Mouse (Mus musculus) embryonic facial prominence, embryonic 13.5 days (tissue): ENCODE data around the gene Hist1h2ae. TPM values are rescaled to one million over a fixed set of nuclear protein-coding genes. Genes with fewer than 3 reads are reported as not detected.

Source experiments
- ATAC-seq: fragments of 200-750 bp; cut with Nextera tagmentation; 2 replicates; pipeline ENCODE4 v1.8.0; 2017; ENCODE audit warnings: low read depth; ENCODE audit not compliant: insufficient number of reproducible peaks, insufficient read depth, low FRiP score, low TSS enrichment
- H3K27ac ChIP-seq: fragments of 300-500 bp; sonication (generic); 2 replicates; pipeline ENCODE4 v1.5.1; 2015; ENCODE audit warnings: moderate library complexity, mild to moderate bottlenecking, inconsistent platforms
- H3K27me3 ChIP-seq: fragments of 300-500 bp; sonication (generic); 2 replicates; pipeline ENCODE4 v1.6.1; 2015; ENCODE audit warnings: mild to moderate bottlenecking, inconsistent platforms
- H3K36me3 ChIP-seq: fragments of 300-500 bp; sonication (generic); 2 replicates; pipeline ENCODE4 v1.6.1; 2015; ENCODE audit warnings: mild to moderate bottlenecking, inconsistent platforms
- H3K4me1 ChIP-seq: fragments of 300-500 bp; sonication (generic); 2 replicates; pipeline ENCODE4 v1.6.1; 2015; ENCODE audit warnings: inconsistent platforms
- H3K4me2 ChIP-seq: fragments of 300-500 bp; sonication (generic); 2 replicates; pipeline ENCODE4 v1.6.1; 2015; ENCODE audit warnings: moderate library complexity, mild to moderate bottlenecking, inconsistent platforms
- H3K4me3 ChIP-seq: fragments of 300-500 bp; sonication (generic); 2 replicates; pipeline ENCODE4 v1.5.1; 2015; ENCODE audit warnings: mild to moderate bottlenecking, inconsistent platforms
- H3K9ac ChIP-seq: fragments of 300-500 bp; sonication (generic); 2 replicates; pipeline ENCODE4 v1.6.1; 2015; ENCODE audit warnings: mild to moderate bottlenecking, inconsistent platforms
- H3K9me3 ChIP-seq: fragments of 300-500 bp; sonication (generic); 2 replicates; pipeline ENCODE4 v1.6.1; 2016; ENCODE audit warnings: inconsistent platforms
- WGBS: fragments of 180-500 bp; shearing (Covaris S2); methylation state at CpG from one replicate; pipeline ENCODE4 v1.1.7; 2015; ENCODE audit warnings: mixed read lengths; 5-methylcytosine and 5-hydroxymethylcytosine counted together
- microRNA-seq: library from miRNA; unstranded; fragments of <30 nt; microRNA quantifications from one replicate; pipeline ENCODE4, GENCODE M21; 2016
- polyA plus RNA-seq: library from polyadenylated mRNA; unstranded; fragments of >200 nt; fragmentation: Nextera tagmentation; extraction: Ambion mirVana; gene quantifications from 2 replicates; pipeline ENCODE4 v1.2.1, GENCODE M21; 2015

Gene Hist1h2ae
- polyA plus RNA-seq, 1 experiment from 2014 or later = 108 TPM

GRCm38 (mm10) chr13:23521703-23522102 is 49.3 kb downstream of the Hist1h2ae start:
- no peak for ATAC-seq
- Histone ChIP-seq H3K27me3 (no peaks in the 10 kb centered on the region), H3K4me2 (peak overlapping the region; percentile 40), H3K9me3 (no peaks in the 10 kb centered on the region), H3K4me1 (0 out of 2 replicates have a peak, but pooled peaks cover 3% of the 10 kb centered on the region), H3K4me3 (peak overlapping the region; percentile 19), H3K36me3 (no peaks in the 10 kb centered on the region), H3K9ac (no peak overlapping the region), H3K27ac (no peak overlapping the region)
- WGBS = under 1% methylated on average over 14 of the region's 14 CpGs

Small RNAs within 50 kb of the gene (microRNA-seq; reads per million reads assigned to microRNA genes)
- gene Gm44297 = not detected
- not detected for gene Gm44359
- not detected for gene Gm44394

Other genes with a start within 250 kb of the Hist1h2ae start
- gene Zfp322a, start 202.0 kb downstream of the Hist1h2ae start, polyA plus RNA-seq = 60.5 and 63.8 TPM in 2 replicates
- 13.1 and 14.6 TPM in 2 replicates for gene Abt1, start 147.4 kb downstream of the Hist1h2ae start, polyA plus RNA-seq
- gene Btn1a1, start 105.3 kb downstream of the Hist1h2ae start, polyA plus RNA-seq = not detected in 2 replicates
- gene Btn2a2, start 82.4 kb downstream of the Hist1h2ae start, polyA plus RNA-seq = 1.5 and 1.7 TPM in 2 replicates
- gene Hist1h4h, start 40.2 kb downstream of the Hist1h2ae start, polyA plus RNA-seq = 7.3 and 7.9 TPM in 2 replicates
- 6.6 and 13.4 TPM in 2 replicates for gene Hist1h2af, start 37.3 kb downstream of the Hist1h2ae start, polyA plus RNA-seq
- 5.3 and 6.7 TPM in 2 replicates for gene Hist1h3g, start 35.8 kb downstream of the Hist1h2ae start, polyA plus RNA-seq
- gene Hist1h2bh, start 27.8 kb downstream of the Hist1h2ae start, polyA plus RNA-seq = 0.98 and 1.4 TPM in 2 replicates
- 1.2 and 1.3 TPM in 2 replicates for gene Hist1h3f, start 27.2 kb downstream of the Hist1h2ae start, polyA plus RNA-seq
- 2.9 TPM in 1 of 2 replicates, not detected in the other for gene Hist1h4f, start 19.6 kb downstream of the Hist1h2ae start, polyA plus RNA-seq
- 0.52 and 0.61 TPM in 2 replicates for gene Hist1h1d, start 18.0 kb downstream of the Hist1h2ae start, polyA plus RNA-seq
- 5.8 and 8.7 TPM in 2 replicates for gene Hist1h3e, start 8.9 kb downstream of the Hist1h2ae start, polyA plus RNA-seq
- 7.5 and 10.6 TPM in 2 replicates for gene Hist1h2bg, start 176 bp upstream of the Hist1h2ae start, polyA plus RNA-seq
- gene Hist1h2bf, start 3.0 kb upstream of the Hist1h2ae start, polyA plus RNA-seq = 12.2 and 13.4 TPM in 2 replicates
- 1.7 and 3.1 TPM in 2 replicates for gene Hist1h2ad, start 3.2 kb upstream of the Hist1h2ae start, polyA plus RNA-seq
- 7.6 and 8.4 TPM in 2 replicates for gene Hist1h3d, start 4.5 kb upstream of the Hist1h2ae start, polyA plus RNA-seq
- gene Hist1h4d, start 10.4 kb upstream of the Hist1h2ae start, polyA plus RNA-seq = 141 and 160 TPM in 2 replicates
- gene Hist1h2be, start 49.9 kb upstream of the Hist1h2ae start, polyA plus RNA-seq = 3.3 and 4.1 TPM in 2 replicates
- gene Hist1h1e, start 51.3 kb upstream of the Hist1h2ae start, polyA plus RNA-seq = 24.8 and 26.3 TPM in 2 replicates
- gene Hist1h2ac, start 112.7 kb upstream of the Hist1h2ae start, polyA plus RNA-seq = 1.2 and 1.4 TPM in 2 replicates
- 37.5 and 39.3 TPM in 2 replicates for gene Hist1h2bc, start 113.0 kb upstream of the Hist1h2ae start, polyA plus RNA-seq
- not detected in 2 replicates for gene Hist1h1t, start 124.6 kb upstream of the Hist1h2ae start, polyA plus RNA-seq
- 6.3 and 9.0 TPM in 2 replicates for gene Hist1h4c, start 127.2 kb upstream of the Hist1h2ae start, polyA plus RNA-seq
- gene Hfe, start 139.6 kb upstream of the Hist1h2ae start, polyA plus RNA-seq = 5.1 and 6.5 TPM in 2 replicates
- gene Hist1h1c, start 167.6 kb upstream of the Hist1h2ae start, polyA plus RNA-seq = 25.0 and 28.9 TPM in 2 replicates
- 11.3 and 14.4 TPM in 2 replicates for gene Hist1h3c, start 174.4 kb upstream of the Hist1h2ae start, polyA plus RNA-seq
- 3.5 and 4.2 TPM in 2 replicates for gene Hist1h2bb, start 175.5 kb upstream of the Hist1h2ae start, polyA plus RNA-seq
- 53.1 and 58.6 TPM in 2 replicates for gene Hist1h2ab, start 179.9 kb upstream of the Hist1h2ae start, polyA plus RNA-seq
- 15.6 and 18.1 TPM in 2 replicates for gene Hist1h3b, start 181.0 kb upstream of the Hist1h2ae start, polyA plus RNA-seq
- gene Hist1h4b, start 185.8 kb upstream of the Hist1h2ae start, polyA plus RNA-seq = 7.6 and 9.2 TPM in 2 replicates
- not detected in 2 replicates for gene Hist1h4a, start 190.0 kb upstream of the Hist1h2ae start, polyA plus RNA-seq
- 5.8 and 8.6 TPM in 2 replicates for gene Hist1h3a, start 191.2 kb upstream of the Hist1h2ae start, polyA plus RNA-seq
- gene Hist1h1a, start 192.4 kb upstream of the Hist1h2ae start, polyA plus RNA-seq = 4.5 and 5.9 TPM in 2 replicates
- gene Trim38, start 198.7 kb upstream of the Hist1h2ae start, polyA plus RNA-seq = not detected in 2 replicates
- not detected in 2 replicates for gene Slc17a2, start 235.8 kb upstream of the Hist1h2ae start, polyA plus RNA-seq